Mouse (Mus musculus) spleen, postnatal 36 days (tissue): Measurements from ENCODE around the gene Ttyh1.

Experiments used
- DNase-seq, 2 experiments: peaks; one replicate each; pipeline ENCODE4 v3.0.0; 2022; ENCODE audit warnings: low spot score in 2 of 2, mixed read lengths in 1 of 2

Gene Ttyh1

GRCm38 (mm10) chr7:4170193-4170938 is 51.2 kb downstream of the Ttyh1 start:
- no peak for DNase-seq

- no peak for DNase-seq
Observed at GRCm38 (mm10) chr7:4178438-4178837, 59.2 kb downstream of the Ttyh1 start.
